ENCODE assay signal across 14 mouse cellular contexts in the genomic region with DNA sequence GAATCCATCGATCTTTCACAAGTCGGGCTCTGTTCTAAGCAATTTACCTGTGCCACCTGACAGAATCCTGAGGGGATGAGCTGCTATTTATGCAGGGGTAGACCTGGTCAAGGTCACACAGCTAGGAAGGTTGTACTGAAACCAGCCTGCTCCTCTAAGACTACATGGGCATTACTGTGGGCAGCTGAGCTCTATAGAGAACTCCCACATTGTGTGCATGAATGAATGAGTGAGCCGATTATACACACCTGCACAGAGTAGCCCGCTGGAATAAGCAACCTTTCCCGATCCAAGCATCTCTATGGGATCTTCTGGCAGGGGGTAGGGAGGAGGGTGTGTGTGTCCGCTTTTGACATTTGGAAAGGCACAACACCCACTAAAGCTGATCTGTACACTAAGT. TPM values are rescaled to one million over a fixed set of nuclear protein-coding genes. Genes with fewer than 3 reads are reported as not detected.
DNase-seq lines count a peak whose midpoint lies in the region; ATAC-seq and TF ChIP-seq lines count a peak whose summit lies in the region.
"Had no signal": no experiment of that assay in that cellular context is flagged by ENCODE, and none has a peak within 500 bp of the region (broad histone marks: within the 10 kb centered on the region; RNA-seq: fewer than 3 reads in every experiment).

No protein-coding gene starts in this region.

- no peaks in the 10 kb centered on the region for H3K9me3 ChIP-seq in heart, embryonic 13.5 days
- H3K9me3 ChIP-seq in midbrain, embryonic 10.5 days (replicated peaks) = no peaks in the 10 kb centered on the region
- H3K9me3 ChIP-seq in midbrain, postnatal 0 days (ENCODE audit: low read length) = no peaks in the 10 kb centered on the region
- no peaks in the 10 kb centered on the region for H3K9me3 ChIP-seq in intestine, embryonic 16.5 days (ENCODE audit: control insufficient read depth, low read length)

- ATAC-seq in heart, embryonic 13.5 days (ENCODE audit: extremely low read depth, insufficient number of reproducible peaks, low FRiP score, low TSS enrichment) = no peak
- no peak for ATAC-seq in midbrain, postnatal 0 days (ENCODE audit: low FRiP score)
- 0 out of 2 replicates have a peak, but pooled peaks have one; percentile 8 for ATAC-seq in intestine, embryonic 16.5 days
- ATAC-seq: CD4-positive, CD25-positive, alpha-beta regulatory T cell, adult 4 months had no signal

- H3K4me2 ChIP-seq in heart, embryonic 13.5 days = no peak overlapping the region
- H3K4me2 ChIP-seq in midbrain, postnatal 0 days (ENCODE audit: low read depth, low read length, poor library complexity, severe bottlenecking) = no peak overlapping the region
- no peak overlapping the region for H3K4me2 ChIP-seq in intestine, embryonic 16.5 days (ENCODE audit: low read depth, low read length)

- H3K27me3 ChIP-seq in heart, embryonic 13.5 days (replicated peaks) = no peaks in the 10 kb centered on the region
- H3K27me3 ChIP-seq in midbrain, embryonic 10.5 days (ENCODE audit: low read depth, poor library complexity, severe bottlenecking) = no peaks in the 10 kb centered on the region
- no peaks in the 10 kb centered on the region for H3K27me3 ChIP-seq in midbrain, postnatal 0 days (ENCODE audit: insufficient read depth, low read length)
- H3K27me3 ChIP-seq in intestine, embryonic 16.5 days (replicated peaks; ENCODE audit: control insufficient read depth, insufficient read depth, low read length) = no peaks in the 10 kb centered on the region

- WGBS in heart, embryonic 13.5 days = 67% methylated on average over 6 of the region's 6 CpGs
- WGBS in midbrain, embryonic 10.5 days = 83% methylated on average over 6 of the region's 6 CpGs
- 81% methylated on average over 6 of the region's 6 CpGs for WGBS in midbrain, postnatal 0 days
- 57% methylated on average over 6 of the region's 6 CpGs for WGBS in intestine, embryonic 16.5 days

- no peaks in the 10 kb centered on the region for H3K36me3 ChIP-seq in heart, embryonic 13.5 days
- no peaks in the 10 kb centered on the region for H3K36me3 ChIP-seq in midbrain, embryonic 10.5 days
- no peaks in the 10 kb centered on the region for H3K36me3 ChIP-seq in midbrain, postnatal 0 days (ENCODE audit: insufficient read depth, low read length)
- H3K36me3 ChIP-seq in intestine, embryonic 16.5 days (ENCODE audit: control insufficient read depth, insufficient read depth, low read length) = no peaks in the 10 kb centered on the region

- TF ChIP-seq CTCF in midbrain, postnatal 0 days (IDR thresholded peaks at IDR 0.05) = no peak

- peaks cover 29% of the 10 kb centered on the region for H3K4me1 ChIP-seq in heart, embryonic 13.5 days
- peaks cover 29% of the 10 kb centered on the region for H3K4me1 ChIP-seq in midbrain, embryonic 10.5 days
- H3K4me1 ChIP-seq in midbrain, postnatal 0 days (ENCODE audit: insufficient read depth, low read length) = peaks cover 3% of the 10 kb centered on the region; the same call in 1 of the 2 replicates
- H3K4me1 ChIP-seq in intestine, embryonic 16.5 days (ENCODE audit: control insufficient read depth, insufficient read depth, low read length) = peaks cover 18% of the 10 kb centered on the region

- H3K27ac ChIP-seq in heart, embryonic 13.5 days (replicated peaks) = peak overlapping the region; percentile 81
- peak overlapping the region; percentile 77 for H3K27ac ChIP-seq in midbrain, embryonic 10.5 days (replicated peaks)
- no peak overlapping the region for H3K27ac ChIP-seq in midbrain, postnatal 0 days (ENCODE audit: low read depth, low read length)
- 0 out of 2 replicates have a peak overlapping the region, but pooled peaks have one; percentile 12 for H3K27ac ChIP-seq in intestine, embryonic 16.5 days (ENCODE audit: low read length)
- H3K27ac ChIP-seq: liver, embryonic 14.5 days had no signal

- no peak for DNase-seq in heart, adult 11 months
- no peak for DNase-seq in midbrain, embryonic 10.5 days (ENCODE audit: low spot score)
- no peak for DNase-seq in midbrain, postnatal 0 days (ENCODE audit: low spot score)
- DNase-seq in adrenal gland, postnatal 25 days = no peak
- no peak for DNase-seq in spleen, postnatal 10 days (ENCODE audit: low spot score in 2 of 2)
- DNase-seq in left cerebral cortex, adult 8-10 months (ENCODE audit: low spot score in 2 of 2) = no peak
- DNase-seq: right cerebral cortex, postnatal 14 days had no signal

- H3K4me3 ChIP-seq in heart, embryonic 13.5 days = no peak overlapping the region
- no peak overlapping the region for H3K4me3 ChIP-seq in midbrain, embryonic 10.5 days
- no peak overlapping the region for H3K4me3 ChIP-seq in midbrain, postnatal 0 days (ENCODE audit: low read depth, low read length)
- H3K4me3 ChIP-seq in intestine, embryonic 16.5 days (ENCODE audit: low read length) = no peak overlapping the region
- H3K4me3 ChIP-seq: myocyte had no signal

- peak overlapping the region; percentile 34 for H3K9ac ChIP-seq in heart, embryonic 13.5 days
- no peak overlapping the region for H3K9ac ChIP-seq in midbrain, postnatal 0 days (replicated peaks; ENCODE audit: low read length, poor library complexity, severe bottlenecking)
- H3K9ac ChIP-seq in intestine, embryonic 16.5 days (ENCODE audit: low read depth, low read length) = no peak overlapping the region
- H3K9ac ChIP-seq: liver, embryonic 14.5 days had no signal

RNA-seq across cellular contexts. Expression of gene Fabp6, which starts 31.8 kb away (rescaled TPM):
- polyA plus RNA-seq in heart, embryonic 13.5 days (2015; fragmentation: Nextera tagmentation; extraction: Ambion mirVana) = not detected in 2 replicates
- not detected in 2 replicates for polyA plus RNA-seq in midbrain, embryonic 10.5 days (2016; fragmentation: Nextera tagmentation; extraction: Ambion mirVana)
- total RNA-seq in midbrain, postnatal 0 days (2014; rRNA removed) = not detected in 2 replicates
- not detected in 2 replicates for polyA plus RNA-seq in midbrain, postnatal 0 days (2015; fragmentation: Nextera tagmentation; extraction: Ambion mirVana)
- 2.4 and 5.2 TPM in 2 replicates for polyA plus RNA-seq in intestine, embryonic 16.5 days (2015; fragmentation: Nextera tagmentation; extraction: Ambion mirVana)
- not detected in 2 replicates for total RNA-seq in adrenal gland, postnatal 25 days (2021)
- not detected for total RNA-seq in left cerebral cortex, adult 8-10 months (2022)
- total RNA-seq: gastrocnemius, postnatal 4 days had no signal
- polyA plus RNA-seq: CD4-positive, CD25-positive, alpha-beta regulatory T cell, adult 4 months; liver, embryonic 14.5 days; myocyte; testis, adult 2 months had no signal

RNA-seq across cellular contexts. Expression of gene 4933415A04Rik, which starts 46.3 kb away (rescaled TPM):
- polyA plus RNA-seq in heart, embryonic 13.5 days (2015; fragmentation: Nextera tagmentation; extraction: Ambion mirVana) = 4.7 and 5.0 TPM in 2 replicates
- polyA plus RNA-seq in midbrain, embryonic 10.5 days (2016; fragmentation: Nextera tagmentation; extraction: Ambion mirVana) = 12.1 and 14.2 TPM in 2 replicates
- total RNA-seq in midbrain, postnatal 0 days (2014; rRNA removed) = 0.27 and 0.85 TPM in 2 replicates
- polyA plus RNA-seq in midbrain, postnatal 0 days (2015; fragmentation: Nextera tagmentation; extraction: Ambion mirVana) = 1.6 and 2.3 TPM in 2 replicates
- polyA plus RNA-seq in intestine, embryonic 16.5 days (2015; fragmentation: Nextera tagmentation; extraction: Ambion mirVana) = 4.1 and 5.0 TPM in 2 replicates
- total RNA-seq in adrenal gland, postnatal 25 days (2021) = 1.0 and 1.1 TPM in 2 replicates
- 1 to 10 TPM in 1 of 4 experiments, under 1 TPM in 3; 0.53 to 1.1 (median 0.86) TPM for total RNA-seq in left cerebral cortex, adult 8-10 months (2022)
- polyA plus RNA-seq: CD4-positive, CD25-positive, alpha-beta regulatory T cell, adult 4 months; myocyte had no signal

RNA-seq across cellular contexts. Expression of gene Pwwp2a, which starts 48.6 kb away (rescaled TPM):
- polyA plus RNA-seq in heart, embryonic 13.5 days (2015; fragmentation: Nextera tagmentation; extraction: Ambion mirVana) = 18.0 and 18.4 TPM in 2 replicates
- 28.9 and 31.0 TPM in 2 replicates for polyA plus RNA-seq in midbrain, embryonic 10.5 days (2016; fragmentation: Nextera tagmentation; extraction: Ambion mirVana)
- total RNA-seq in midbrain, postnatal 0 days (2014; rRNA removed) = 19.9 and 29.2 TPM in 2 replicates
- 16.9 and 18.8 TPM in 2 replicates for polyA plus RNA-seq in midbrain, postnatal 0 days (2015; fragmentation: Nextera tagmentation; extraction: Ambion mirVana)
- 7.6 and 8.6 TPM in 2 replicates for polyA plus RNA-seq in intestine, embryonic 16.5 days (2015; fragmentation: Nextera tagmentation; extraction: Ambion mirVana)
- 37.7 and 43.2 TPM in 2 replicates for total RNA-seq in adrenal gland, postnatal 25 days (2021)
- total RNA-seq in left cerebral cortex, adult 8-10 months (2022) = 10 to 100 TPM; 58.3 to 63.5 (median 62.4) TPM
